Mouse (Mus musculus) MEL (cell line): ENCODE measurements at regions not wholly inside any gene's neighbourhood (a gene's known extent, or its start where the extent isn't known, plus 50 kb on each side); places are given as distances from the start of the nearest gene placed in this dataset.

Experiments
- DNase-seq: peaks from one replicate; pipeline ENCODE4 v3.0.0; 2011; ENCODE audit warnings: low read depth, low spot score
- H3K27ac ChIP-seq: 2 replicates; pipeline ENCODE4 v1.5.1; 2012; ENCODE audit warnings: low read depth, mild to moderate bottlenecking, control low read depth, low read length, moderate library complexity; ENCODE audit not compliant: control insufficient read depth
- H3K27me3 ChIP-seq, 2 experiments: fragments of 150-350 bp in 1 of 2; sonication (generic) in 1 of 2; 2 replicates each; pipeline ENCODE4 v1.6.1; 2012; ENCODE audit warnings: low read length in 2 of 2, mild to moderate bottlenecking in 2 of 2, improper control_type of control experiment in 1 of 2, moderate library complexity in 1 of 2; ENCODE audit not compliant: insufficient read depth in 2 of 2, control insufficient read depth in 1 of 2
- H3K36me3 ChIP-seq, 2 experiments: 2 replicates each; pipeline ENCODE4 v1.6.1; 2012 to 2014; ENCODE audit warnings: low read length in 2 of 2, improper control_type of control experiment in 1 of 2, inconsistent platforms in 1 of 2, mild to moderate bottlenecking in 1 of 2; ENCODE audit not compliant: insufficient read depth in 2 of 2, control insufficient read depth in 1 of 2
- H3K4me1 ChIP-seq, 2 experiments: fragments of 150-350 bp in 1 of 2; sonication (generic) in 1 of 2; 2 replicates each; pipeline ENCODE4 v1.6.1; 2012; ENCODE audit warnings: low read length in 2 of 2, improper control_type of control experiment in 1 of 2, mild to moderate bottlenecking in 1 of 2; ENCODE audit not compliant: insufficient read depth in 2 of 2, control insufficient read depth in 1 of 2
- H3K4me3 ChIP-seq, 2 experiments: fragments of 150-350 bp in 1 of 2; sonication (generic) in 1 of 2; 2 replicates each; pipeline ENCODE4 v1.5.1; 2012; ENCODE audit warnings: low read depth in 2 of 2, low read length in 2 of 2, mild to moderate bottlenecking in 2 of 2, moderate library complexity in 2 of 2, control low read depth in 1 of 2, improper control_type of control experiment in 1 of 2; ENCODE audit not compliant: control insufficient read depth in 1 of 2, insufficient read depth in 1 of 2
- H3K79me2 ChIP-seq: 2 replicates; pipeline ENCODE4 v1.6.1; 2012; ENCODE audit warnings: mild to moderate bottlenecking, low read length, moderate library complexity; ENCODE audit not compliant: control insufficient read depth, poor library complexity, insufficient read depth
- H3K9ac ChIP-seq: 2 replicates; pipeline ENCODE4 v1.6.1; 2012; ENCODE audit warnings: low read depth, mild to moderate bottlenecking, control low read depth, low read length, moderate library complexity; ENCODE audit not compliant: control insufficient read depth, poor library complexity, severe bottlenecking
- H3K9me3 ChIP-seq: fragments of 150-350 bp; sonication (generic); replicated peaks from 2 replicates; pipeline ENCODE4 v1.6.1; 2012; ENCODE audit warnings: mild to moderate bottlenecking, low read length, improper control_type of control experiment, moderate library complexity; ENCODE audit not compliant: insufficient read depth
- BHLHE40 ChIP-seq: IDR thresholded peaks from 2 replicates; pipeline ENCODE4 v1.6.1; 2012; ENCODE audit warnings: low read depth, mild to moderate bottlenecking, inconsistent platforms, low read length, improper control_type of control experiment, borderline replicate concordance
- CHD1 ChIP-seq: IDR thresholded peaks from 2 replicates; pipeline ENCODE4 v1.6.1; 2012; ENCODE audit warnings: low read depth, mild to moderate bottlenecking, inconsistent platforms, low read length, improper control_type of control experiment
- CTCF ChIP-seq, 3 experiments: IDR thresholded peaks in 2 of 3; conservative IDR thresholded peaks in 1 of 3; 2 replicates each; pipeline ENCODE4 v1.5.1; 2011 to 2012; ENCODE audit warnings: low read length in 3 of 3, low read depth in 2 of 3, mild to moderate bottlenecking in 2 of 3, improper control_type of control experiment in 1 of 3, inconsistent platforms in 1 of 3, mixed read lengths in 1 of 3, moderate library complexity in 1 of 3; ENCODE audit not compliant: control insufficient read depth in 1 of 3, insufficient read depth in 1 of 3, poor library complexity in 1 of 3, severe bottlenecking in 1 of 3
- E2F4 ChIP-seq: IDR thresholded peaks from 2 replicates; pipeline ENCODE4 v1.6.1; 2011; ENCODE audit warnings: low read depth, low read length, improper control_type of control experiment, borderline replicate concordance
- GABPA ChIP-seq: IDR thresholded peaks from 2 replicates; pipeline ENCODE4 v1.6.1; 2012; ENCODE audit warnings: low read depth, mild to moderate bottlenecking, inconsistent platforms, low read length, improper control_type of control experiment, moderate library complexity
- GATA1 ChIP-seq: IDR thresholded peaks from 2 replicates; pipeline ENCODE4 v1.6.1; 2011; ENCODE audit warnings: low read depth, low read length, improper control_type of control experiment
- HCFC1 ChIP-seq: IDR thresholded peaks from 2 replicates; pipeline ENCODE4 v1.6.1; 2012; ENCODE audit warnings: low read depth, mild to moderate bottlenecking, inconsistent platforms, low read length, improper control_type of control experiment, moderate library complexity
- KAT2A ChIP-seq: conservative IDR thresholded peaks from 2 replicates; pipeline ENCODE4 v1.6.1; 2012; ENCODE audit warnings: low read depth, low read length, improper control_type of control experiment, inconsistent platforms
- MAFK ChIP-seq: IDR thresholded peaks from 2 replicates; pipeline ENCODE4 v1.6.1; 2011; ENCODE audit warnings: low read depth, mild to moderate bottlenecking, low read length, improper control_type of control experiment, borderline replicate concordance
- MAX ChIP-seq: IDR thresholded peaks from 2 replicates; pipeline ENCODE4 v1.6.1; 2011; ENCODE audit warnings: low read length, improper control_type of control experiment
- MXI1 ChIP-seq: IDR thresholded peaks from 2 replicates; pipeline ENCODE4 v1.6.1; 2011; ENCODE audit warnings: mild to moderate bottlenecking, low read depth, low read length, improper control_type of control experiment
- MYB ChIP-seq: IDR thresholded peaks from 2 replicates; pipeline ENCODE4 v1.6.1; 2011; ENCODE audit warnings: mild to moderate bottlenecking, low read depth, low read length, improper control_type of control experiment
- NELFE ChIP-seq: IDR thresholded peaks from 2 replicates; pipeline ENCODE4 v1.6.1; 2011; ENCODE audit warnings: low read depth, low read length, improper control_type of control experiment
- POLR2A ChIP-seq, 2 experiments: IDR thresholded peaks; 2 replicates each; pipeline ENCODE4 v1.6.1; 2011 to 2012; ENCODE audit warnings: low read length in 2 of 2, mild to moderate bottlenecking in 2 of 2, control low read depth in 1 of 2, improper control_type of control experiment in 1 of 2, low read depth in 1 of 2, moderate library complexity in 1 of 2; ENCODE audit not compliant: control insufficient read depth in 1 of 2, insufficient read depth in 1 of 2, poor library complexity in 1 of 2
- POLR2AphosphoS2 ChIP-seq: IDR thresholded peaks from 2 replicates; pipeline ENCODE4 v1.6.1; 2011; ENCODE audit warnings: low read length, improper control_type of control experiment
- POLR2AphosphoS5 ChIP-seq: IDR thresholded peaks from 2 replicates; pipeline ENCODE4 v1.6.1; 2012; ENCODE audit warnings: low read depth, borderline replicate concordance, mild to moderate bottlenecking, inconsistent platforms, low read length, moderate library complexity, mixed read lengths
- SIN3A ChIP-seq: IDR thresholded peaks from 2 replicates; pipeline ENCODE4 v1.6.1; 2012; ENCODE audit warnings: low read length, improper control_type of control experiment, inconsistent platforms
- SMC3 ChIP-seq: IDR thresholded peaks from 2 replicates; pipeline ENCODE4 v1.6.1; 2011; ENCODE audit warnings: low read depth, low read length, improper control_type of control experiment
- TBP ChIP-seq: IDR thresholded peaks from 2 replicates; pipeline ENCODE4 v1.8.0; 2011; ENCODE audit warnings: low read depth, low read length, improper control_type of control experiment
- TCF12 ChIP-seq: IDR thresholded peaks from 2 replicates; pipeline ENCODE4 v1.6.1; 2014; ENCODE audit warnings: low read depth, mild to moderate bottlenecking, inconsistent platforms, low read length, improper control_type of control experiment, moderate library complexity
- UBTF ChIP-seq: IDR thresholded peaks from 2 replicates; pipeline ENCODE4 v1.6.1; 2012; ENCODE audit warnings: low read depth, mild to moderate bottlenecking, inconsistent platforms, low read length, improper control_type of control experiment, moderate library complexity, borderline replicate concordance; ENCODE audit not compliant: insufficient read depth
- USF1 ChIP-seq: IDR thresholded peaks from 2 replicates; pipeline ENCODE4 v1.6.1; 2014; ENCODE audit warnings: low read depth, mild to moderate bottlenecking, inconsistent platforms, low read length, improper control_type of control experiment, moderate library complexity
- USF2 ChIP-seq, 2 experiments: IDR thresholded peaks; 2 replicates each; pipeline ENCODE4 v1.6.1; 2011 to 2012; ENCODE audit warnings: improper control_type of control experiment in 2 of 2, low read length in 2 of 2, borderline replicate concordance in 1 of 2, inconsistent platforms in 1 of 2, low read depth in 1 of 2, mild to moderate bottlenecking in 1 of 2; ENCODE audit not compliant: insufficient read depth in 1 of 2
- ZC3H11A ChIP-seq: IDR thresholded peaks from 2 replicates; pipeline ENCODE4 v1.6.1; 2012; ENCODE audit warnings: low read depth, mild to moderate bottlenecking, inconsistent platforms, low read length, improper control_type of control experiment
- ZKSCAN1 ChIP-seq: IDR thresholded peaks from 2 replicates; pipeline ENCODE4 v1.6.1; 2012; ENCODE audit warnings: low read depth, mild to moderate bottlenecking, inconsistent platforms, low read length, improper control_type of control experiment, moderate library complexity

- Histone ChIP-seq H3K27ac (no peak overlapping the region), H3K79me2 (no peaks in the 10 kb centered on the region), H3K4me3 (no peak overlapping the region), H3K9me3 (no peaks in the 10 kb centered on the region), H3K9ac (no peak overlapping the region), H3K36me3 (no peaks in the 10 kb centered on the region), H3K27me3 (no peaks in the 10 kb centered on the region), H3K4me1 (no peaks in the 10 kb centered on the region)
- TF ChIP-seq CHD1 (no peak), ZKSCAN1 (no peak), MAX (no peak), GABPA (no peak), TBP (no peak), TCF12 (no peak), SIN3A (no peak), MYB (no peak), USF2 (IDR thresholded peaks at IDR 0.05; ENCODE audit: borderline replicate concordance in 1 of 2, insufficient read depth in 1 of 2, low read depth in 1 of 2, low read length in 2 of 2) (no peak), E2F4 (no peak), ZC3H11A (no peak), UBTF (no peak), POLR2AphosphoS2 (no peak), SMC3 (no peak), GATA1 (no peak), MXI1 (no peak), MAFK (no peak), POLR2A (IDR thresholded peaks at IDR 0.05; ENCODE audit: control insufficient read depth in 1 of 2, insufficient read depth in 1 of 2, low read depth in 1 of 2, low read length in 2 of 2, poor library complexity in 1 of 2) (no peak), USF1 (no peak)
- DNase-seq = no peak
Measured at GRCm38 (mm10) chr3:128030352-128030751, 134.2 kb upstream of the Fam241a start.

DNA sequence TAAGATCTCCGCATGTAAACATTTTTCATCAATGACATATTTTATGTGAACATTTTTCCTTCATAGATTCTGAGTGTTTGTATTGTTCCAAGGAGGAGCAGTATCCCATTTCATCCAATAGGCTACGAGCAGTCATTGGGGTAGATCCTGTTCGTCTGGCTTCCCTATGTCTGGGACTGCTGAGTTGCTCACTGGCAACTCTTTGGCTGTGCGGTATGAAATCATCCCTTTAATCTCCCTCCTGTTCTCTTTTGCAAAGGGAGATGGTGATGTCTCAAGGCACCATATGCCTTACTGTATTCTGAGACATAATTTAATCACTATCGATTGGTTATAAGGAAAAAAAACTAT lies 133.4 kb upstream of the Fam241a start:
- DNase-seq = no peak
- Histone ChIP-seq H3K27ac (no peak overlapping the region), H3K9ac (no peak overlapping the region), H3K36me3 (no peaks in the 10 kb centered on the region), H3K79me2 (no peaks in the 10 kb centered on the region), H3K4me1 (no peaks in the 10 kb centered on the region), H3K9me3 (no peaks in the 10 kb centered on the region), H3K27me3 (no peaks in the 10 kb centered on the region), H3K4me3 (no peak overlapping the region)
- TF ChIP-seq NELFE = no peak
- no peak for TF ChIP-seq POLR2AphosphoS5
- TF ChIP-seq USF1 = no peak
- no peak for TF ChIP-seq BHLHE40
- no peak for TF ChIP-seq HCFC1
- no peak for TF ChIP-seq GATA1
- no peak for TF ChIP-seq MXI1
- TF ChIP-seq KAT2A = no peak
- TF ChIP-seq CTCF (IDR thresholded peaks at IDR 0.05 in 2 of 3, conservative IDR thresholded peaks at IDR 0.05 in 1 of 3; ENCODE audit: control insufficient read depth in 1 of 3, insufficient read depth in 1 of 3, low read depth in 2 of 3, low read length in 3 of 3, poor library complexity in 1 of 3, severe bottlenecking in 1 of 3) = no peak
- TF ChIP-seq POLR2A (IDR thresholded peaks at IDR 0.05; ENCODE audit: control insufficient read depth in 1 of 2, insufficient read depth in 1 of 2, low read depth in 1 of 2, low read length in 2 of 2, poor library complexity in 1 of 2) = no peak
- no peak for TF ChIP-seq ZC3H11A
